18 mouse cellular contexts compared by ENCODE assay signal in the genomic region with DNA sequence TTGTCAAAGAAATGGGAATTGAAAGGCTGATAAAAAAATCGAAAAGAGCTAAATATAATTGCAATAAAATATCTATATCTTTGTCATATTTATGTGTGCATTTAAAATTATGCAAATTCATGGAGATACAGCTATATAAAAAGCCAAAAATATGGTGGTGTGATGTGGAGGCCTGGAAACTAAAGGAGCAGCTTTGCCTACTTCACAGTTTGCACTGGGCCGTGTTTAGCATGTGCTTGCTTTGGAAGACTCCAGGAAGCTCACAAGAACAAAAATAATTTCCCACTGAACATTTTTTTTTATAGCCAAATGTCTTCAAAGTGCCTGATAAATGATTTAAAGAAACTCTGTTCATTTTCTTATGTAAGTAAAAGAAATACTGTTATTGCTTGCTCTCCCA.
DNase-seq lines count a peak whose midpoint lies in the region; ATAC-seq and TF ChIP-seq lines count a peak whose summit lies in the region.
"Had no signal": no experiment of that assay in that cellular context is flagged by ENCODE, and none has a peak within 500 bp of the region (broad histone marks: within the 10 kb centered on the region; RNA-seq: fewer than 3 reads in every experiment).

No protein-coding gene starts in this region.

- TF ChIP-seq POLR2A in brain, embryonic 14.5 days (IDR thresholded peaks at IDR 0.05; ENCODE audit: borderline replicate concordance, extremely low read depth, insufficient read depth, insufficient read length, poor library complexity, severe bottlenecking): no peak

- peak; percentile 74 for DNase-seq in brain, adult 2 months (ENCODE audit: low read depth, low spot score)
- peak; percentile 3 for DNase-seq in brain, embryonic 14.5 days (ENCODE audit: low read depth)
- peak; percentile 25 to 33 for DNase-seq in left cerebral cortex, adult 9 months (ENCODE audit: low spot score in 2 of 2)
- DNase-seq in right cerebral cortex, postnatal 14 days: peak; percentile 20
- DNase-seq in heart, adult 8-10 months (ENCODE audit: low spot score): no peak
- no peak for DNase-seq in cerebellum, postnatal 25 days
- DNase-seq: adrenal gland, adult 2 months; cerebellum, adult 8-10 months; gastrocnemius, postnatal 25 days; heart, postnatal 36 days; kidney, adult 2 months; liver, postnatal 0 days; thymus, adult 18-20 months; thymus, postnatal 36 days had no signal

- no peak for ATAC-seq in erythroblast, adult 5-6 weeks (replicated peaks; ENCODE audit: low FRiP score, poor library complexity, severe bottlenecking)
- ATAC-seq: inflammation-experienced regulatory T-cells, adult 6 months; liver, postnatal 0 days; lung, postnatal 0 days; midbrain, embryonic 16.5 days had no signal

- TF ChIP-seq CTCF in brain, embryonic 14.5 days (IDR thresholded peaks at IDR 0.05; ENCODE audit: borderline replicate concordance, extremely low read depth, insufficient read depth, insufficient read length): no peak

Comparison
In these comparisons a context has a peak if more than half of its experiments do, and no peak if none do; other contexts are left out.
1. DNase-seq: peak in brain, adult 2 months (single experiment), brain, embryonic 14.5 days (single experiment), left cerebral cortex, adult 9 months (2 of 2) and right cerebral cortex, postnatal 14 days (single experiment); none in heart, adult 8-10 months (single experiment) and cerebellum, postnatal 25 days (0 of 2).